Mouse (Mus musculus): ENCODE measurements around the gene Dad1. TPM values are rescaled to one million over a fixed set of nuclear protein-coding genes. Genes with fewer than 3 reads are reported as not detected.

Gene Dad1
- polyA plus RNA-seq, 1 experiment from 2014 or later, result 281 TPM

DNA sequence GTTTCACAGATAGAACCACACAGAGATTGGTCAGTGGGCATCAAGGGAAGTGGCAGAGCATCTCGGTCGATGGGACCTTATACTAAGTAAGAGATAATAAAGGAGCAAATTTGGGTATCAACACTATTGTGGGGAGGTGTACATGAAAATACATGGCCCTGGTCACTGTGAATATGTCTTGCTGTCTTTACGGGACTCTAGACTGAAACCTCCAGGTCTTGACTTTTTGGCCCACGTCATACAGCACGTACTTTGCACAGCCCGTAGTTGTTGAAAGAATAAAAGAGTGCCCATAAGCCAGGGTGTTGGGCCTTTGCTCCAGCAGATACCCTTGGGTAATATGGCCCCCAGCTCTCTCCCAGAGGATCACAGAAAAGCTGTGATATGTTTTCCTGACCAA, 32.3 kb downstream of the Dad1 start:
- Histone ChIP-seq H3K9me3 (replicated peaks) (no peaks in the 10 kb centered on the region), H3K27me3 (no peaks in the 10 kb centered on the region)
- 97% methylated on average over 6 of the region's 6 CpGs for WGBS

DNA sequence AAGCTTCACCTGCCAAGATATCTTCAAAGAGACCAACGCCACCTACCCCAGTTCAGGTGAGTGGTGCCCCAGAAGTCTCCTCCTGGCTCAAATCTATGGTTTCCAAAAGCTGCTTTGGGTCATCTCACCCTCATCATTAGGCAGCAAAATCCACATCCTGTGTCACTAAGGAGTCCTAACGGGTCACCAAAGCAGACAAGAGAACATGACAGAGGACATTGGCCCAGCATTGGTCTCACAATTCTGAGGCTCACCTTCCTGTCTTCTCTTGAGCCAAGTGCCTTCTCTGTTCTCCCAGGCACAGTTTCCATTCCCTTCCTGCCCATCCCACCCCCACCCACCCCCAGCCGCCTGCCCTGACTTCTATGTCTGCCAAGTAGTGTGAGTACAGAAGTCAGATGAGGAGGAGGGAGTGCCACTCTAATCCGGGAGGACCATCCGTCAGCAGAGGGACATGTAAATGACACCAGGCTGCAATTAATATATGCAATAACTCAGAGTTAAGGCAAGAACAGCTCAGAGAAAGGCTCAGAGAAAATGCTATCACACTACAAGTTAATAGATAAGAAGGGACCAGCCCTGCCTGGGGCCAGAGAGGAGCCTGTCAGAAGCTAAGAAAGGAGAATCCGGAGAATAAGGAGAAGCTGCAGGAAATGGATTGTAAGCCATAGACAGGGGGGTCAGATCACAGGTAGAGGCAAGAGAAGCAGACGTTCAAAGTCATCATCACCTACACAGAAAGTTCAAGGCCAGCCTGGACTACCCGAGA, 33.0 kb downstream of the Dad1 start:
- ATAC-seq, result no peak
- Histone ChIP-seq H3K27ac (no peak overlapping the region), H3K9ac (no peak overlapping the region)

More for the DNA sequence above, 32.3 kb downstream of the Dad1 start:
- no peak for ATAC-seq
- Histone ChIP-seq H3K4me1 (no peaks in the 10 kb centered on the region), H3K36me3 (ENCODE audit: poor library complexity, severe bottlenecking) (no peaks in the 10 kb centered on the region), H3K4me2 (no peak overlapping the region), H3K9ac (no peak overlapping the region), H3K4me3 (no peak overlapping the region), H3K27ac (no peak overlapping the region)

DNA sequence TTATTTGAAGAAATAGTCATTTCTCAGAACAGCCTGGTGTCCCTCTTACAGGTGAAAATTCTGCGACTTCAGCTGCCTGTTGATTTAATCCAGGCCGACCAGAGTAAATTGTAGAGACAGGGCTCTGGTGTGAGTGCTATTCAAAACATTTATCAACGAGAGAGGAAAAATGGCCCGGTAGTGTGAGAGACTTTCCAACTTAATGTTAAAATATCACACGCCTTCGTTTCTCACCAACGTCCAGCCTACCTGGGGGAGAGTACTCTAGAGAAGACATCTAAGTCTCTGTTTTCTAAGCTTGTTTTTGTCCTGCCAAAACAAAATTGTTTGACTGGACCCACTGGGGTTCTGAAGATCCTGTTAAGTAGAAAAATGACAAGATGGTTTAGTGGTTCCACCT, 34.1 kb downstream of the Dad1 start:
- no peak overlapping the region for H3K4me2 ChIP-seq
- no peak overlapping the region for H3K4me3 ChIP-seq
- 88% methylated on average over 7 of the region's 7 CpGs for WGBS

More for the DNA sequence above, 33.0 kb downstream of the Dad1 start:
- Histone ChIP-seq H3K9me3 (replicated peaks) (no peaks in the 10 kb centered on the region), H3K4me3 (no peak overlapping the region), H3K27me3 (no peaks in the 10 kb centered on the region), H3K36me3 (ENCODE audit: poor library complexity, severe bottlenecking) (no peaks in the 10 kb centered on the region), H3K4me2 (no peak overlapping the region), H3K4me1 (no peaks in the 10 kb centered on the region)
- WGBS, result 92% methylated on average over 8 of the region's 8 CpGs

DNA sequence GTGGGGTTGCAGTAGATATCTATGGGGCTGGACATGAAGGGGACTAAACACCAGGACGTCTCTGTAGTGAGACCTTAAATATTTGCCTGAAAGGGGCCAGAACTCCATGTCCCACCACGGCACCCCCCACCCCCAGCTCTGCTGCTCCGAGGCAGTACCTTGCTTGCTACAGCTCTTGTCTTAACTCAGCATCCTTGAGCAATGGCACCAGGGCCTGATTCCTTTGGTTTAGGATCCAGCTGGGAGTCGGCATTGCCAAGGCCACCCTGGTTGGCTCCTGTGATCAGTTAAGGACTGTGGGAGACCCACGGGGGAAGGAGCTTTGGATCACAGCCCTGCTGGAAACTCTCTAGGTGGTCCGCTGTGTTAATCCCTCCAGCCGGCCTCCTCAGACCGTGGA, 34.6 kb downstream of the Dad1 start:
- WGBS, result 51% methylated on average over 8 of the region's 8 CpGs
- Histone ChIP-seq H3K4me3 (no peak overlapping the region), H3K4me1 (no peaks in the 10 kb centered on the region), H3K4me2 (no peak overlapping the region), H3K36me3 (ENCODE audit: poor library complexity, severe bottlenecking) (no peaks in the 10 kb centered on the region), H3K9ac (no peak overlapping the region), H3K27me3 (no peaks in the 10 kb centered on the region), H3K9me3 (replicated peaks) (no peaks in the 10 kb centered on the region), H3K27ac (no peak overlapping the region)
- ATAC-seq, result no peak

More for the DNA sequence above, 34.1 kb downstream of the Dad1 start:
- no peak overlapping the region for H3K27ac ChIP-seq
- H3K27me3 ChIP-seq, result no peaks in the 10 kb centered on the region
- H3K9me3 ChIP-seq (replicated peaks), result no peaks in the 10 kb centered on the region
- no peak overlapping the region for H3K9ac ChIP-seq
- no peaks in the 10 kb centered on the region for H3K36me3 ChIP-seq (ENCODE audit: poor library complexity, severe bottlenecking)
- ATAC-seq, result no peak
- no peaks in the 10 kb centered on the region for H3K4me1 ChIP-seq

DNA sequence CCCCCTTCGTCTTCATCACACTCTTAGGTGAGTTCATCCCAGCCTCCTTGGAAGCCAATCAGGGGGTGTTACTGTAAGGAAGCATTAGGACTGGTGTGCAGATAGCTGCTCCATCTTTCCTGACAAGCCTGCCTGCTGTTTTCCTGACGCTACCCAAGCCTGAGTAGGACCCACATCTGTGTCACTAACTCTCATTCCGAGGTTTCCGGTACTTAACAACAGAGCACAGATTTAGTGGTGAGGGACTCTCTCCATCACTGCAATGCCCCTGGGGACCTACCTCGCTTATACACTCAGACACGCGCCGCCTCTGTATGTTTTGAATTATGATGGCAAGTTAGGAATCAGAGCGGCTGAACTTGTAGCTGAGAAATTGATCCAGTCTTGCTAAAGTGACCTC, 35.2 kb downstream of the Dad1 start:
- H3K27ac ChIP-seq, result no peak overlapping the region
- H3K27me3 ChIP-seq, result no peaks in the 10 kb centered on the region
- no peaks in the 10 kb centered on the region for H3K9me3 ChIP-seq (replicated peaks)
- H3K36me3 ChIP-seq (ENCODE audit: poor library complexity, severe bottlenecking), result no peaks in the 10 kb centered on the region
- no peak for ATAC-seq
- H3K4me1 ChIP-seq, result no peaks in the 10 kb centered on the region
- H3K4me2 ChIP-seq, result no peak overlapping the region
- 85% methylated on average over 9 of the region's 9 CpGs for WGBS
- no peak overlapping the region for H3K4me3 ChIP-seq
- H3K9ac ChIP-seq, result no peak overlapping the region

DNA sequence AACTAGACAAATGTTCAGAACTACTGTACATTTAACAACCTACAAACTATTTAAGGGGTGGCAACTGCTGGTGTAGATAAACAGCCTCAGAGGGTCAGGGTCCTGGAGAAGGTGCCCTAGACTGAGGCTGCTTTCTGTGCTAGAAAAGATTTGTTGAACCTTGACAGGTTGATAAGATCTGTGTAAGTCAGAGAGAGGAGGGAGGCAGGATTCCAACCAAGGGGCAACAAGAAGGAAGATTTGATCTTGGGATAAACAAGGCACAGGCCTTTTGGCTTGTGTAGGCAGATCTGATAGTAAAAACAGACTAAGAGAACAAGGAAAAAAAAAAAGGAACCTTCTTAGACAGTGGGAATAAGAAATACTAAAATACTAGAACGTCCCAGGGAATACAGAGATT, 35.7 kb downstream of the Dad1 start:
- H3K4me3 ChIP-seq, result no peak overlapping the region
- H3K27me3 ChIP-seq, result no peaks in the 10 kb centered on the region
- H3K9ac ChIP-seq, result no peak overlapping the region
- no peaks in the 10 kb centered on the region for H3K9me3 ChIP-seq (replicated peaks)
- H3K4me1 ChIP-seq, result no peaks in the 10 kb centered on the region
- no peak for ATAC-seq
- no peak overlapping the region for H3K4me2 ChIP-seq
- H3K36me3 ChIP-seq (ENCODE audit: poor library complexity, severe bottlenecking), result no peaks in the 10 kb centered on the region
- H3K27ac ChIP-seq, result no peak overlapping the region
- WGBS, result 92% methylated on average over 1 of the region's 1 CpGs

DNA sequence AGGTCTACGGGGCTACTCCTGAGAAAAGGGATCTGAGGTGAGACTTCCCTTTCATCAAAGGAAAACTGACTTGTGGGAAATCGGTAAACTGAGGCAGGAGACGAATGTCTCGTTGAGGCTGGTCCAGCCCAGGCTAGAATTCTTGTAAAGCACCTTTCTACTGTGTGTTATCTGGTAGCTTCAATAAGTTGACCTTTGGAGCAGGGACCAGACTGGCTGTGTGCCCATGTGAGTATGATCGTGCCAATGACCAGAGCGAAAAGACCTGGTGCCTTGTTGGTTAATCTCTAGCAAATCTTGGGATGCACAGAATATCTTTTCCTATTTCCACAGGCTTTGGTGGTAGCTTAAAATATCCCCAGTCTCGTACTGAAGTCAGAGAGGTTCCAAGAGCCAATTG, 37.8 kb downstream of the Dad1 start:
- no peak overlapping the region for H3K4me2 ChIP-seq
- 91% methylated on average over 7 of the region's 7 CpGs for WGBS
- no peak overlapping the region for H3K27ac ChIP-seq
- H3K9ac ChIP-seq, result no peak overlapping the region
- ATAC-seq, result no peak
- no peaks in the 10 kb centered on the region for H3K9me3 ChIP-seq (replicated peaks)
- H3K4me3 ChIP-seq, result no peak overlapping the region
- H3K27me3 ChIP-seq, result no peaks in the 10 kb centered on the region
- H3K36me3 ChIP-seq (ENCODE audit: poor library complexity, severe bottlenecking), result no peaks in the 10 kb centered on the region
- H3K4me1 ChIP-seq, result no peaks in the 10 kb centered on the region

DNA sequence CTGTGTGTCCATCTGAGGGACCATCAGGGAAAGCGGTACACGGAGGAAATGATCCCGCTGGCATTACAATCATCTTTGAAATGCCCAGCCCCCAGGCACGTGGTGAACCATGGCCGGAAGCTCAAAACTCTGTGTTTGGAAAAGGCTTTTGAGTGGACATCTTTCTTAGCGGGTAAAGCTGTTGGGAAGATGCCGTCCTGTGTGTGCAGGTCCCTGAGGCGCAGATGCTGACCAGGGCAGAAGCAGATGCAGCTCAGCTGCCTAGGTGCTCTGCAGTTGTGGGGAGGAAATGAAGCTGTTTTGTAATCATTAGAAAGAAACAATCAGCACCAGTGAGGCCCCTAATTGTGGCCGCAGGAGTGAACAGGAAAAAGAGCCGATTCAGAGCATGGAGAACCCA, 39.0 kb downstream of the Dad1 start:
- no peak for ATAC-seq
- no peak overlapping the region for H3K9ac ChIP-seq
- H3K27ac ChIP-seq, result no peak overlapping the region

DNA sequence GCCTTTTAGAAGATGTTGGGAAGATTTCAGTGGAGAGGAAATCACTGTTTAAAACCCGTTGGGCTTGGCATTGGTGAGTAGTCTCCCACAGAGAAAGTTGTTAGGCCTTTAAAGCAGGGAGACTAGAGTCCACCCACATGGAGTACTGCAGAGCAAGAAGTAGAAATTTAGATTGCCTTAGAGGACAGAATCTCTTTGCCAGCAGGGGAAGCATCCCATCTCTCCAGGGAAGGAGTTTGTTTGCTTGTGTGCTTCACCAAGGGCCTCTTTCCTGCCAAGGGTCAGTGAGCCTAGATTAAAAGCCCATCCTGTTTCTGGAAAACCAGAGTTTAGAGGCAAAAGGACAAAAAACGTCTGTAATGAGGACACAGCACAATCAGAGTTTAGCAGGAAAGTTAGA, 39.4 kb downstream of the Dad1 start:
- no peak overlapping the region for H3K9ac ChIP-seq
- no peak overlapping the region for H3K4me2 ChIP-seq
- H3K4me1 ChIP-seq, result no peaks in the 10 kb centered on the region
- ATAC-seq, result no peak
- WGBS, result 30% methylated on average over 2 of the region's 2 CpGs
- H3K4me3 ChIP-seq, result no peak overlapping the region
- H3K27me3 ChIP-seq, result no peaks in the 10 kb centered on the region
- no peak overlapping the region for H3K27ac ChIP-seq
- no peaks in the 10 kb centered on the region for H3K36me3 ChIP-seq (ENCODE audit: poor library complexity, severe bottlenecking)
- no peaks in the 10 kb centered on the region for H3K9me3 ChIP-seq (replicated peaks)

More for the DNA sequence above, 39.0 kb downstream of the Dad1 start:
- H3K27me3 ChIP-seq, result no peaks in the 10 kb centered on the region
- H3K36me3 ChIP-seq (ENCODE audit: poor library complexity, severe bottlenecking), result no peaks in the 10 kb centered on the region
- no peaks in the 10 kb centered on the region for H3K9me3 ChIP-seq (replicated peaks)
- no peaks in the 10 kb centered on the region for H3K4me1 ChIP-seq
- no peak overlapping the region for H3K4me2 ChIP-seq
- no peak overlapping the region for H3K4me3 ChIP-seq
- WGBS, result 82% methylated on average over 10 of the region's 10 CpGs

DNA sequence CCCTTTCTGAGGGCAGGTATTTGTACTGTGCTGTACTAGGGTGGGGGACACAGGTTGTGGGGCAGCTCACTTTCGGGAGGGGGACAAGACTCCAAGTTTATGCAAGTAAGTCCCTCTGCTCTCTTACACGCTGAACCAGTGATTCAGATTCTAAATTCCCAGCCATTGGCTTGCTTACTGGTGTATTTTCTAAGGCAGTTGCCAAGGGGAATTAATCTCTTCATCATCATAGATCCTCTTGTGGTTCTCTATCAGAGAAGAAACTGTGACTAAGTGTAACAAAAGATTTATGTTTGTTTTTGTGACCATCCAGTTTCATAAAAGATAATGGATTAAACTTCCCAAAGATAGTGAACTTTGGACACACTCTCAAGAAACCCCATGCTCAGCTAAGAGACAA, 40.2 kb downstream of the Dad1 start:
- H3K4me1 ChIP-seq, result no peaks in the 10 kb centered on the region
- WGBS, result 81% methylated on average over 2 of the region's 2 CpGs
- H3K27me3 ChIP-seq, result no peaks in the 10 kb centered on the region
- ATAC-seq, result no peak
- no peak overlapping the region for H3K9ac ChIP-seq
- H3K27ac ChIP-seq, result no peak overlapping the region
- H3K4me2 ChIP-seq, result no peak overlapping the region
- H3K36me3 ChIP-seq (ENCODE audit: poor library complexity, severe bottlenecking), result no peaks in the 10 kb centered on the region
- no peaks in the 10 kb centered on the region for H3K9me3 ChIP-seq (replicated peaks)
- no peak overlapping the region for H3K4me3 ChIP-seq

DNA sequence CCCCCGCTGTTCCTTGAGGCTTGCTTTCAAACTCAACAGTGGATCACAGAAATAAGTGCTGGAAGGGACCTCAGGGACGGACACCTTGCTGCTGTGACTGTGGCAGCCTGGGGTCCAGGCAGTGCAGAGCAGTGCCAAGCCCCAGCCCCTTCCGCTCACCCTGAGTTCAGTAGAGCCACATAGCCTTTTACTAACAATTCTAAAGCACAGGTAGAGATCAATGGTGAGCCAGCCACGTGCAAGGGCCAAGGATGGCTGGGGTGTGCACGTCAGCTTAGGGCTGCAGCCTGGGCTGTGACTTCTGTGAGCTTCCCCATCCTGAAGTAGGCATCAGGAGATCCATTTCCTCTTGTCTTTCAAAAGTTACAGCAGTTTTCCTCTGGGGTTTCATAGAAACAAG, 42.1 kb downstream of the Dad1 start:
- no peaks in the 10 kb centered on the region for H3K27me3 ChIP-seq
- H3K4me3 ChIP-seq, result no peak overlapping the region
- no peaks in the 10 kb centered on the region for H3K9me3 ChIP-seq (replicated peaks)
- no peak overlapping the region for H3K9ac ChIP-seq
- H3K4me2 ChIP-seq, result no peak overlapping the region
- H3K27ac ChIP-seq, result no peak overlapping the region
- ATAC-seq, result no peak
- no peaks in the 10 kb centered on the region for H3K36me3 ChIP-seq (ENCODE audit: poor library complexity, severe bottlenecking)
- WGBS, result 87% methylated on average over 5 of the region's 5 CpGs
- H3K4me1 ChIP-seq, result no peaks in the 10 kb centered on the region

DNA sequence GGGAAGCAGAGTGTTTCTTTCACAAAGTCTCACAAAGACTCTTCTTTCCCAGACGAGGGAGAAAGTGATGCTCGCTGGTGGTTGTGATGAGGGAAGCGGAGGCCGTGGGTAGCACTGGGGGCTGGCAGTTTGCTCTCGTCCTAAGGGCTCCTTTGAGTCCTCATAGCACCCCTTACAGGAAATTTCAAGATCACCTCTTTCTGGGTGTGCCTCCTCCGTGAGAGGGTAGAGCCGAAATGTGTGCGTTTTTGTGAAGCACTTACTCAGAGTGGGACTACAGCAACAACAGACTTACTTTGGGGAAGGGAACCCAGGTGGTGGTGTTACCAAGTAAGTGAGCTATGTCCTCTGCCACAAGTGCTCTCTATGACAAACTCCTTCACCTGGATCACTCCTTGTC, 42.7 kb downstream of the Dad1 start:
- Histone ChIP-seq H3K9me3 (replicated peaks) (no peaks in the 10 kb centered on the region), H3K4me3 (no peak overlapping the region), H3K27ac (no peak overlapping the region), H3K9ac (no peak overlapping the region), H3K27me3 (no peaks in the 10 kb centered on the region), H3K36me3 (ENCODE audit: poor library complexity, severe bottlenecking) (no peaks in the 10 kb centered on the region), H3K4me1 (no peaks in the 10 kb centered on the region), H3K4me2 (no peak overlapping the region)
- ATAC-seq, result no peak
- 88% methylated on average over 8 of the region's 8 CpGs for WGBS

DNA sequence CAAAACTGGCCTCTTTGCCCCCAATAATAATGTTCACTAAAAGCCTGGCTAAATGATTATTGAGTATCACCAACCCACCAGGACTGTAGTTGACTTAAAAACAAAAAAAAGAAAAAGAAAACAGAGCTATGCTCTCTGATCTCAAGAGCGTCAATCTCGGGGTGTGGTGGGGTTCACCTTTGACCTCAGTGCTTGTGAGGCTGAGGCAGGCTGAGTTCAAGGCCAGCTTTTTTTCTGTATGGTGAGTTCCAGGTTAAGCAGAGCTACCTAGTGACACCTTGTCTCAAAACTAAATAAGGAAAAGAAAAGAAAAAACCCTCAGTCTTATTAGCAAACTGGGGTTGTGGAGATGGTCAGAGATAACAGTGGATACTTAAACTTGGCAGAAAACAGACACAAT, 43.5 kb downstream of the Dad1 start:
- H3K4me1 ChIP-seq, result no peaks in the 10 kb centered on the region
- 94% methylated on average over 2 of the region's 2 CpGs for WGBS
- H3K27me3 ChIP-seq, result no peaks in the 10 kb centered on the region
- no peak overlapping the region for H3K4me3 ChIP-seq
- H3K9ac ChIP-seq, result no peak overlapping the region
- H3K36me3 ChIP-seq (ENCODE audit: poor library complexity, severe bottlenecking), result no peaks in the 10 kb centered on the region
- H3K9me3 ChIP-seq (replicated peaks), result no peaks in the 10 kb centered on the region
- H3K4me2 ChIP-seq, result no peak overlapping the region
- ATAC-seq, result no peak
- H3K27ac ChIP-seq, result no peak overlapping the region

Measured in forebrain, embryonic 13.5 days (tissue).